Mouse (Mus musculus): ENCODE data around the gene Ate1.
"Not testable (repeated sequence)": the region's sequence is repeated elsewhere in the genome, so short reads cannot be mapped to it uniquely, and the experiment has no call there.

The Ate1 gene

DNA sequence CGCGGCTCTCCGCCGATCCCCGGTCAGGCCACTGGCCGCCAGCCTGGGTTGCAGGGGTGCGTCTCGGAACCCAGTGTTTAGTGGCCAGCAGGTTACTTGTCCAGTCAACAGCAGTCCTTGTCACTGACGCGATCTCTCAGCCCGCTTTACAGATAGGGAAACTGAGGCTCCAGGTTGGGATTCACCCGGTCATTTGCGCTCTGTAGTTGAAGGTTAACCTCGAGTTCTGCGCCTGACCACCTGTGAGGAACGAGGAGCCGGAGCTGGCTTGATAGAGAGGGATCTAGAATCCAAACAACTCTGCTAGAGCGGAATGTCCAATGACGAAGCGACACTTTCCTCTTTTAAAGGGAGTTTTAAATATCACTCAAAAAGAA lies at the start of gene Ate1:
Ate1 (minus strand) TSS at position 321 of the 377 bp plus-strand sequence.
- DNase-seq (ENCODE audit: low read depth): no peak

DNA sequence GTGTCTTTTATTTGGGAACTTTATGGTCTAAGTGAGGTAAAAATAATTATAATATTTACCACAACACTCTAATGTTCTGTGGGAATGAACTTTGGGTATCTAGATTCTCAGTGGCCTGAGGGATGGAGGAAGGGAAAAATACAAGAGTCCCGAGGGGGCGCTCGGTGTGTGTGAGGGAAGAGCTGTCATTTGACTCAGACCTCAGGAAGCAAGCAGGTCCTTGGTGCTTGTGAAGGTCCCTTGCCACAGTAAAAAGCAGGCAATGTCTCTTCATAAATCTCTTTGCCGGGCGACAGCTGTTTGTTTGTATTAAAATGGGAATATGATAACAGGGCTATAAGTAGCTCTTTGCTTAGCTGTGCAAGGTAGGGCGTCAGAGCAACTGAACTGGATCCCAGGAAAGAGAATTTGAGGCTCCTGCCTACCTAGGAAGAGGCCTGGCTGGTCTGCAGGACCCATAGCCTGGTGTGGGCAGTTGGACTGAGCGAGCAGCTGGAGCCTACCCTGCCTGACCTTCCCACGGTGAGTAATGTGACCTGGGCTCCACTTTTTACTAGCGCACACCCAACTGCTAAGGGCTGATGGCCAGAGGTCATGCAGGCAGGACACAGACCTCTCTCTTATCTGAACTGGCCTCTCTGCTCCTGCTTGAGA lies 48.7 kb upstream of the Ate1 start:
- DNase-seq (ENCODE audit: low read depth): no peak

DNA sequence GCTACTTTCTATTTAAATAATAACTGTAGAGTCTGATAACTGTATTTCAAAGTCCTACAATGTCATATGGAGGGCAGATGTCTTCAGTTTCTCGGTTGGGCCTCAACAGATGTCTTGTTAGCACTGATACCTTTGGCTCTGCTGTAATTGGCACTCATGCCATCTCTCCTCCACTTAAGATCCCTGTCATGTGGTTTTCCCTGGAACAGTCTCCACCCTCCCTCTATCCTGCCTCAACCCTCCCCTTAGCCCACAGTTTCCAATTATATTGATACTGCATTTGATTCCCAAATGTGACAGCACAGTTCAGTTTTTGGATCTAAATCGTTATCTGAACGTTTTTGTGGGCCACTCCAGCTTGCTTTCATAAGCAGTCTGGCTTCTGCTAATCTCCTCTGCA lies 44.4 kb upstream of the Ate1 start:
- DNase-seq (ENCODE audit: low read depth): no peak

DNA sequence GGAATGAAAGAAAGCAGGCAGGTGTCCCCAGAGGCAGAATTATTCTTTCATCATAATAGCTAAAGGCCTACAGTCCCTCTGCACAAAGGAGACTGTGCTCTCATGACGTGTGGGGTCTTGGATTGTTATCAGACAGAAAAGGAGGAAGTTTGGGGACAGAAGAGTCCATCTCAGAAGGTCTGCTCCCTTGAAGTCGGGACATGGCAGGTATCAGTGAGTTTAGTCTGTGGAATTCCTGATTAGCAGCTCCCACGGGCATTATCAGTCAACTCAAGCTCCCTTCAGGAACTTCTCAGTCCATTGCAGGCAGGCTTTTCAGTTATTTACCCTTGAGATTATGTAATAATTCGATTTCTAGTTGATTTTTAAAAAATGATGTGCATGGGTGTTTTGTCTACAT lies 43.7 kb upstream of the Ate1 start:
- no peak for DNase-seq (ENCODE audit: low read depth)

DNA sequence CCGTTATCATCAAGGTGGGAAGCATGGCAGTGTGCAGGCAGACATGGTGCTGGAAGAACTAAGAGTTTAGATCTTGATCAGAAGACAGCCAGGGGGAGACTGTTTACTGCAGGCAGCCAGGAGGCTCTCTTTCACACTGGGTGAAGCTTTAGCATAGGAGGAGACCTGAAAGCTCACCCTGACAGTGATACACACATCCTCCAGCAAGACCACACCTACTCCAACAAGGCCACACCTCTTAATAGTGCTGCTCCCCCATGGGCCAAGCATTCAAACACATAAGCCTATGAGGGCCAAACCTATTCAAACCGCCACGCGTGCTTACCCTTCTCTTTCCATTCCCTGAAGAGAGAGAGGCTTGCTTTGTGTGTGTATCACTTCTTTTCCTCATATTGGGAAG lies 43.1 kb upstream of the Ate1 start:
- no peak for DNase-seq (ENCODE audit: low read depth)

DNA sequence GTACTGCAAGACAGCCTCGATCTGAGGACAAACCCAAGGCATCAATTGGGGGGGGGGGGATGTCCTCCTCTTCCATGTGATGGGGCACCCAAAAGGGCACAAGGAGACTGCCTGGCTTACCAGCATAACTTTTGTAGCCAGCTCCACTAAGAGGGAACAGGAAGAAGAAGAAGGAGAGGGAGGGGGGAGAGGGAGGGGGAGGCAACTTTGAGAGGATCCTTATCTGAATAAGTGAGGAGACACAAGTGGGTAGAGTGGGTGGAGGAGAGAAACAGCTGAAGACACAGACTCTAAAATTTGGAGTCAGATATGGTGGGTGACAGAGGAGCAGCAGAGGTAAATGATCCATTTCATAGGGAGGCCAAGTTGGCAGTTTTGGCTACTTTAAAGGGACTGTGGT lies 40.8 kb upstream of the Ate1 start:
- no peak for DNase-seq (ENCODE audit: low read depth)

DNA sequence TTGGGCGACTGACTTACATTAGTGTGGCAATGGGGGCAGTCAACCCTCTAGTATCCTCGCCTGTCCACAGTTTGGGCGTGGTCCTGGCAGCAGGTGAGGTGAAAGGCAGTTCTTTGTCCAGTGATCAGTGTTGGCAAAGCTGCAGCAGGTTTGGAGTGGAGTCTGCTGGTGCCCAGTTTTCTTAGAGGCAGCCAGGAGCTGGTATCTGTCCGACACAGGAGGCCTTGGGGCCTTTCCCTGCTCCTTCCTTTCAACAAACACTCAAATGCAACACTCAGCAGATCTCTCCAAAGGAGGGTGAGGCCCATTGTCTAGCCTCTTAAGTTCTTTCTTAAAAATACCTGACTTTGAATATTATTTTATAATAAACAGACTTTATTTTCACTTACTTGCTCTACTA lies 38.4 kb upstream of the Ate1 start:
- DNase-seq (ENCODE audit: low read depth): no peak

DNA sequence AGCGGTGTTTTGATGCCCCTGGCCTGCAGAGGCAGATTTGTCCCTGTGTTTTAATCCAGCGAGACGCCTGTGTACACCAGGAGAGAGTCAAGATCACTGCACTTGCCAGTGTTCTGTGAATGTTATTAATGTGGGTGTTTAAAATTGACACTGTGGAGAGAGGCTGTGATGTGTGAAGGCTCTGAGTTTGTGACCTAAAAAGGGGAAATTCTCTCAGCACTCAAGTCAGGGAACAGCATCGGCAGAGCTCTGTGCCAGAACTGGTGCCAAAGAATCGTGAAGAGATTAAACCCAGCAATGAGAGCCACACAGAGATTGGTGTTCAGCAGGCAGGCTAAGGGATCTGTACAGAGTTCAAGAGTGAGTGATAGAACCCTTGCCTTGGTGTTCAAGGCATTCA lies 35.4 kb upstream of the Ate1 start:
- no peak for DNase-seq (ENCODE audit: low read depth)

DNA sequence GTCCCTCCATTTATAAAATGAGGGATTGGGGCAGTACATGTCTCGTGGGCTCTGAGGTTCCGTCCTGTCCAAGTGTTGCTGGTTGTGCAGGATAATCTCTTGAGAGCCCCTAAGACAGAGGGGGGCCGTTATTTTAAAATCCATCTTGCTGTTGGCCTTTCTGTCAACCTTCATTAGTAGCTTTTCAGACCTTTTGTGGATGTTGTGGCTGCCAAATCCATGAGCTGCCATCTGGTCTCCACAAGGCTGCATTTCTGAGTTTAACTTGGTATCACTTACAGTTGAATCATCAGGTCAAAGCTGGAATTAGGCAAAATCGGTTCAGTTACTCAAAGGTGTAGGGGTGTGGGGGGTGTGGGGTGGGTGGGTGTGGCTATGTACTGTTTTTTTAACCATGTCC lies 33.2 kb upstream of the Ate1 start:
- DNase-seq (ENCODE audit: low read depth): no peak

DNA sequence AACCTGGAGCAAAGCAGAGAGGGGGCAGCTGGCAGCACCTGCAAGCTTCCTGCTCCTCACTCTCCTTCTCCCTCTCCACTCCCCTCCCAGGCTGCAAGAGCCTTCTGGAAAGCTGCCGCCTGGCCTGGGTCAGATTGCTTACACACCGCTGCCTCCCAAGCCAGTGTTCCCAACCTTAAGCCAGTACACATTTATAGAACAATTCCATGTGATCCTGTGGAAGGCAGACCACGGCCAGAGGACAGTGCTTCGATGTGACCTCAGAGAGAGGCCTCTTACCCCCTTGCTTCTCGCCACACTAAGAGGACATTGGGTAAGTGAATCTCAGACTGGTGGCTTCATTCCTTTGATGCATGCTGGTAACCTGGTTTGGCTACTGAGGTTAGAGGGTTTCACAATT lies 32.6 kb upstream of the Ate1 start:
- no peak for DNase-seq (ENCODE audit: low read depth)

DNA sequence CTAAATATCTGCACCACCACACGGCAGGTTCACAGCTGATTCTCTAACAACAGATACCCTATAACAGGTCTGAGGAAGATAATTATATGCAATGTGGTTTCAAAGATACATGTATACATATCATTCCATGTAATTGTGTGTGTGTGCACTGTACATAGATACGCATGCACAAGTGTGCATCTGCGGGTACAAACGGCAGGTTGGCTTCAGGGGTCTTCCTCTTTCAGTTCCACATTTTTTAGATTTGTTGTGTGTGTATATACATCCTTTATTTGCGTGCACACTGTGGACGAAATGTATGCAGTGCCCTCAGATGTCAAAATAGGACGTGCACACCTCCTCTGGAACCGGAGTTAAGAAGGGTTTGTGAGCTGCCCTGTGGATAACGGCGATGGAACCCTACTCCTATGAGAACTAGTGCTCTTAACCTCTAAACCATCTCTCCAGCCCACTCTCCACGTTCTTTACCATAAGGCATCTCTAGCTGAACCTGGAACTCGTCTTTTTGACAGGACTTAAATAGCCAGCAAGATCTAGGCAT lies 27.5 kb upstream of the Ate1 start:
- DNase-seq (ENCODE audit: low read depth): no peak

DNA sequence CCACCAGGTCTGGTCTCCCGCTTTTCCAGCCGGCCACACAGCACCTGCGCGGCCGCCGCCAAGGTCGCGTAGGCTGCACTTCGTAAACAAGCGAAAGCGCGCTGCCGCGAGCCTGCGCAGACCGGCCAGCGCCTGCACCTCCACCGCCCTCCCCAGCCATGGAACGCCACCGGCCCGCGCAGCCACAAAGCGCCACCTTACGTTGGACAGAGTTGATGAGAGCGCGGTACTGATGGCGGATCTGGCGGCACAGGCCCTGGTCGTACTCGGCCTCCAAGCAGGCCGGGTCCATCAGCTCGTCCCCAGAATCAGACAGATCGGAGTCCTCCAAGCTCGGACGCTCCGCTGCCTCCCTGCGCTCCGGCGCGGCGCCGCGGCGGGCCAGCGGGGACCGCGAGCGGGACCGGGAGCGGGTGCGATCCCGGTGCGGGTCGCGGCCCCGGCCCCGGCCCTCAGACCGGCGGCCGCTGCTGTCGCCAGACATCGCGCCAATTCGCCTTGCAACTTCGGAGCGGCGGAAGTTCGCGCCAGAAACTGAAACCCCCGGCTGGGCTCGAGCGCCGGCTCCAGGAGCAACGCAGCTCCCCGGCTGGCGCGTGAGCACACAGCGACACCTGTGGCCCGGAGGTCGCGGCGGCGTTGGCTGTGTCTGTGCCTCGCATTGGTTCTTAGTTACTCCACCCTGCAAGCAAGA lies 26.8 kb upstream of the Ate1 start:
- peak; percentile 94 for DNase-seq (ENCODE audit: low read depth)

DNA sequence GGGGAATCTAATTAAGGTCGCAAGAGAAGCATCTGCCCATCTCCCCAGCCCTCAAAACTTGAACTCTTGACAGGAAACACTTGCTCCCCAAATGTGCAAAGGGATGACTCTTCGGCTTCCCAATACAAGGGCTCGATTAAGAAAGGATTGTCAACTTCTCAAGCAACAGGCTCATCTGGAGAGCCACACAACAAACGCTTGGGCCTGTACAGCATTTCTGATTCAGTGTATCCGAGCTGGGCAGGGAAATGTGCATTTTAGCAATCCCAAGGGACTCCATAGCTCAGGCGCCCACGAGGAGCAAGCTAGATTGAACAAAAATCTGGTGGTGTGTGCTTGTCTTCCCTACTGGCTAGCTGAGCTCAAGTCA lies 26.2 kb upstream of the Ate1 start:
- DNase-seq (ENCODE audit: low read depth): no peak

DNA sequence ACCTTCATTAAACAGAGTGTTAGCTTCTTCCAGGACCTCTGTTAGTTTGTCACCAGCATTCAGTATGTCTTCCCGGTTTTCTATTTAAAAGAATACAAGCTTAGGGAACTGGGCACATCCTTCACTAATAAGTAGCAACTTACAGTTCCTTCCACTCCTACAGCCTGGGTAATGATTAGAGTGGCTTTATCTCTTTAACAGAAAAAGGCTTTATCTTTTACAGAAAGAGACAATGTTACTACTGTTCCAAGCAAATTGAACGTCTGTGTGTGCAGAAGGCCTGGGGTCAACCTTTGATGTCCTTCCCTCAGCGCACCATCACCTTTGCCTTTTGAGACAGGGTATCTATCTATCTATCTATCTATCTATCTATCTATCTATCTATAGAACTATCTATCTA lies 25.7 kb upstream of the Ate1 start:
- peak; percentile 14 for DNase-seq (ENCODE audit: low read depth)

DNA sequence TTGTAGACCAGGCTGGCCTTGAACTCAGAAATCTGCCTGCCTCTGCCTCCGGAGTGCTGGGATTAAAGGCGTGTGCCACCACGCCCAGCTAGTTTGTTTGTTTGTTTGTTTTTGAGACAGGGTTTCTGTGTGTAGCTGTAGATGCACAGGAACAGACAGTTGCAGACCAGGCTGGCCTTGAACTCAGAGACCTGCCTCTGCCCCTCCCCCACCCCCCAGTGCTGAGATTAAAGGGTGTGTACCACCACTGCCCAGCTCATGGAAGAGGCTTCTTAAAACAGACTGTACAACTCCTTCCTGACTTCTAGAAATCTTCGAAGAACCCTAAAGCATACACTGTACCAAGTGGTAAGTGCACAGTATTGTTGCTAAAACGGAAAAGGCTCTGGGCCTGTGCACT lies 25.2 kb upstream of the Ate1 start:
- peak; percentile 17 for DNase-seq (ENCODE audit: low read depth)

DNA sequence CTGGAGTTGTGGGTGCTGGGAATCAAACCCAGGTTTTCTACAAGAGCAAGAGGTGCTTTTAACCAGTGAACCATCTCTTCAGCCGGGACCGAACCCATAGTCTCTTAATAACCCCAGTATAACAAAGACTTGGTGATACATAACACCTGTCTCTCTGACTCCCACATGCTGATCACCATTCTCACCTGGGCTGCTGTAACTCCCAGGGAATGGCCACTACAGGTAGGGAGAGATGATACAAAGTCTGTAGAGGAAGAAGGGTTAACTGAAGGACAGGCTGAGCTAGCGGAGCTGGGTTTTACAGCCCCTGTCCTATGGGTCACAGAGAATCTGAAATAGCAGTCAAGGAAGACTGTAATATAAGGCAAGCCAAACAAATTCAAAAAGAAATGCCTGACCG lies 23.0 kb upstream of the Ate1 start:
- DNase-seq (ENCODE audit: low read depth): no peak

DNA sequence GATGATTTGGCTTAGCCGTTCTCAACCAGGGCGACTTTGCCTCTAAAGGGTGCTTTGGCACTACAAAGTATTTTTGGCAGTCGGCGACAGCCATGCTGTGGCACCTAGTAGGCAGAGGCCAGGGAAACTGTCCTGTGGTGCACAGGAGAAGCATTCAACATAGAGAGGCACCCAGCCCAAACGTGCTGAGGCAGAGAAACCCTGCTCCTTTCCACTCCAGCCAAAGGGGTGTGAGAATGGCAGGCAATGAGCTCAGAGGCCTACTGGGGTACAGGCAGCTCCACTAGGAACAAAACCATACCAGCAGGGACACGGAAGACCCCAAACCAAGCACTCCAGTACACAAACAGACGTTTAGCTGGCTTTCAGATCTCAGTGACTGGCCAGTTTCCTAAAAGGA lies 20.0 kb upstream of the Ate1 start:
- DNase-seq (ENCODE audit: low read depth): no peak

DNA sequence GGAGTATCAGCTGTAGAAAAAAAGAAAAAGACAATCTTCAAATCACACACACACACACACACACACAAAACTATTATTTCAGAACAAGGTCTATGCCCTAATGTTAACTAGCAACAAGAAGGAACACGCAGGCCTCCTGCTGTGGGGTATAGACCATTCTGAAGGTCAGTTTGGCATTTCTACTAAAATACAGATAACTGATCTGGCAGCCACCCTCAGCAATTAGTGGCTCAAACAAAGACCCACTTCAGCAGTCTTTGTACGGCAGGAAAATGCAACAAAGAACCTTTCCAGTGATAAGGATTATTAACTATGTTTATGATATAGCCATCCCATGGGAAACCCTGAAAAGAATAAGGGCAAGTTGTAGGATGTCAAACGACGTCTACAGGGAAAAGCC lies 16.9 kb upstream of the Ate1 start:
- no peak for DNase-seq (ENCODE audit: low read depth)

DNA sequence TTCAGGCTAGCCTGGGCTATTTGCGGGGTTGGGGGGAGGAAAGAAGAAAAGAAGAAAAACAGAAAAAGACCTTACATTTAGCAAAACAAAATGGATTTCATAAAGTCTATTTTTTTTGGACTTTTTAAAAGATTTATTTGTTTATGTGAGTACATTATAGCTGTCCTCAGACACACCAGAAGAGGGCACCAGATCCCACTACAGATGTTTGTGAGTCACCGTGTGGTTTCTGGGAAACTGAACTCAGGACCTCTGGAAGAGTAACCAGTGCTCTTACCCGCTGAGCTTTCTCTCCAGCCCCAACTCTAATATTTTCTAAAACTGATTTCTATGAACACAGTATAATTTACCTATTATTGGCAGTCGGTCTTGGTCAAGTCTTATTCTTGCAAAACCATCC lies 15.0 kb upstream of the Ate1 start:
- DNase-seq (ENCODE audit: low read depth): no peak

DNA sequence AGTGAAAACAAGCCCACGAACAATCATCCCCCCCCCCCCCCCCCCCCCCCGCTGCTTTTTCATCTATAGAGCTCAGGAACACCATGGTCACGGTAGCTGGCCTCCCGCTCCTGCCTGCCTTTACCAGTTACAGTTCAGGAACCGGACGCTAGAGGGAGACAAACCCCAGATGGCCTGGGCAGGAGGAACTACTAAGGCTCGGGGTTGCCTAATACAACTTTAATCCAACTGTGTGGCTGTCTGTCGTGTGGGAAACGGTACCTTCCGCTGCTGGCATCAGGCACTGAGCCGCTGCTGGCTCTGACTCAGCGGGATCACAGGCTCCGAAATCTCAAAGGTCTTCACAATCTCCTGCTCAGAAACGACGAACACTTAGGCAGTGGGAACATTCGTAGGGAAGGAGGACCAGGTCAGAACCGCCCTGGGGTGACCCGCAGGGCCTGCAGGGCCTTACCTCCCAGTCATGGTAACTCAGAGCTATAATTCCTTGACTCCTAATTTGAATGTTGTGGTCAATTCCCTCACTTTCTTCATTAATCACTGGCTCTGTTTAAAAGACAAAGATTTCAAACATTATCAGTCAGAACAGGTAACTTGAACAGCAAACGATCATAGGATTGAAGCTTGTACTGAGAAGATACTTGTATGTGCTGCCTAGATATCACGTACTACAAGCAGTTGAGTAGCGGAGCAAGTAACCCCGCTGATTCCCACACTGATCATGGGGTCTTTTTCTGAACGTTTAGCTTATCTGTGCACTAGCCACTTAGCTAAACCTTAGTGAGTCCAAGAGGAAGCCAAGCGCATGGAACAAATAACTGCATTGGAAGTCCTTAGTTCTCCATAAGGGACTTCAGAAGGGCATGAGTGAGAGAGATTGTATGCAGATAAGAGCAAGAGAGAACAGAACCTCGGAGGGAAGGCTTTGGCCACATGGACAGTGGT lies 13.4 kb upstream of the Ate1 start:
- peak; percentile 90 for DNase-seq (ENCODE audit: low read depth)

DNA sequence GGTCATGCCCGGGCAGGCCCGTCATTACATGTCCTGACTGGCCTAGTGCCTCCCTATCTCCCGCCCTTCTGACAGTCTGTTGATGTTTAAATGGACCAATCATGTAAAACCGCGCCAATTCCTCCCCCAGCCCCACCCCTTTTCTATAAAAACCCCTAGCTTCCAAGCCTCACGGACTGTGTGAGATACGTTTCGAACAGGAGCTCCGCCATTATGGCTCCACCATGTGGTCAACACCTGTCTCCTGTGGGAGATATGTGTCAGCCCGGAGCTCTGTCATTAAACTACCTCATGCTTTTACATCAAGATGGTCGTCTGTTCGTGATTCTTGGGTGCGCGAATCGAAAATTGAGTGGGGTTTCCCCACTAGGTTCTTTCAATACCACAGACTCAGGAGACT lies 11.0 kb upstream of the Ate1 start:
- DNase-seq (ENCODE audit: low read depth): not testable (repeated sequence)

DNA sequence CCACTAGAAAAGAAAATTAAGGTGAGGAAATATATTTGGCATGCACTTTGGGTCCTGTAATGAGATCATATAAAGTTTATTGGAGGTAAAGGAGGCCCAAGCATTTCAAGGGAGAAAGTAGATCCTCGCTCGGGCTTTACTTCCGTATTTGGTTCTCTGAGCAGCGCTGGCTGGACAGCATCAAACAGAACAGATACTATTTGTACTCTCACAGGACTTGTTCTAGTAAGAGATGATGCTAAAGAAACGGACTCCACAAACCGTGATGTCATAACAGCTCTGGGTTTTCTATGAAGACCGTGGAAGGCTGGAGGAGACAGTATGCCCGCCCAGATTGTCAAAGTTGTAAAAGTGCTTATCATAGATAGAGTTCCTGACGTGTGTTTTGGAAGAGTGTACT lies 7.1 kb upstream of the Ate1 start:
- no peak for DNase-seq (ENCODE audit: low read depth)

DNA sequence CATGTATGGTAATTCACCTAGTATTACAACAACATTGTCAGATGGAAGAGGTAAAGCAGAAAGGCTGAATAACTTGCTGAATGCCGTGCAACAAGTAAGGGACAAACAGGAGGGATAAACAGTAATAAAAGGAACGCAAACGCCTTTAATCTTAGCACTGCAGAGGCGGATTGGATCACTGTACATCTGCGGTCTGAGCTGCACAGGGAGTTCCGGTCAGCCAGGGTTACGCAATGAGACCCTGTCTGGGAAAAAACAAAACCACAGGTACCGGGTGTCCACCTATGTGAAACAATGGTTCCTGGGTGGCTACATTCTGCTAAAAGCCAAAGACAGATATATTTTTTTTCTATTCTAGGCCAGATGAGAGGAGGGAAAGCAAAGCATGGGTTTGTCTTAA lies 3.3 kb upstream of the Ate1 start:
- no peak for DNase-seq (ENCODE audit: low read depth)
